Mouse (Mus musculus) lung, postnatal 25 days (tissue): ENCODE data around the gene Faxc.

Experiments used
- DNase-seq: peaks from one replicate; pipeline ENCODE4 v3.0.0; 2022; ENCODE audit warnings: low spot score

Gene Faxc

DNA sequence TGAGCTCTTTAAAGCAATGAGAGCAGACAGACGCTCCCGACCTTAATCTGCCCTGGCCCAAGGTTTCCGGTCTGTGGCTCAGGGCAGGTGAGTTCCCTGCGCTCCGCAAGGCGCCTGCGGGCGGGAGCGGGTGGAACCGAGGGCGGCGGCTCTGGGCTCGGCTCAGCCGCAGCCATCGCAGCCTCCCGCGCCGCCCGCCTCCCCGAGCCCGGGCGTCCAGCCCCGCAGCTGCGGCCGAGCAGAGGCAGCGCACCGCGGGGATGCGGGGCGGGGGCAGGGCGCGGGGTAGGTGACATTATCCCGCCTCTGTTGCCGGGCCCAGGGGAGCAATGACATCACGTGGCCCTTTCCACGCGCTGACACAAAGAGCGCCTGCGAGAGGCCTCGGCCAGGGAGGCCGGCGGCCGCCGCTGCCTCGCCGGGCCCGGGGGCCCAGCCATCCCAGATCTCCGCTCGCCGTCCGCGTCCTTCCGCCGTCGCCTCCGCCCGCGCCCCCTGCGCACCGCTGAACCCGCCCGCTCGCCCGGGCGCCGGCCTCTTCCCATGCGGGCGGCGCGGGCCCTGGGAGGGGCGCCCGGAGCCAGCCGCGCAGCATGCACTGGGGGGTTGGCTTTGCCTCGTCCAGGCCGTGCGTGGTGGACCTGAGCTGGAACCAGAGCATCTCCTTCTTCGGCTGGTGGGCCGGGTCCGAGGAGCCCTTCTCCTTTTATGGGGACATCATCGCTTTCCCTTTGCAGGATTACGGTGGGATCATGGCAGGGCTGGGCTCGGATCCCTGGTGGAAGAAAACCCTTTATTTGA is at the start of gene Faxc:
TSS of gene Faxc (plus strand) at position 359 of the 801 bp plus-strand sequence.
- DNase-seq, result peak; percentile 7

- DNase-seq, result no peak
Observed at GRCm38 (mm10) chr4:21882806-21883205, 48.3 kb upstream of the Faxc start.

DNA sequence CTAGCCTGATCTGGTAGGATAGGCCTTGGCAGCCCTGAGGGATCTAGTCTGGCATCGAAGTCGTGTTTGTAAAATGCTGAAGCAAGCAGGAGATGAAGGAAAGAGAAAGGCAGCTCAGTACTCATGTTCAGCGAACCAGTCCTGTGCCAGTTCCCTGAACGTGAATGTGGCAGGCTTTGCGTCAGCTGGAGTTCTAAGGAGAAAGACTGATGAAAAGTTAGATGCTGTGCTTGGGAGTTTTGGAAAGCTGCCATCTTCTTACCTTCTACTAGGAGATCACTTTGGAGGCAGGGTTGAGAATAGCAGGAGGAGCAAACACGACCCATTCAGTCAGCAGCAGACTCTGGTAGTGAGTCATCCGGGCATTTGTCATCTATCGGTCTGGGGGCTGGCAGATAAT is 45.3 kb upstream of the Faxc start:
- no peak for DNase-seq

GRCm38 (mm10) chr4:21931772-21932630 is 872 bp downstream of the Faxc start:
- DNase-seq, result no peak

GRCm38 (mm10) chr4:21935378-21935777 is 4.2 kb downstream of the Faxc start:
- DNase-seq, result no peak

DNA sequence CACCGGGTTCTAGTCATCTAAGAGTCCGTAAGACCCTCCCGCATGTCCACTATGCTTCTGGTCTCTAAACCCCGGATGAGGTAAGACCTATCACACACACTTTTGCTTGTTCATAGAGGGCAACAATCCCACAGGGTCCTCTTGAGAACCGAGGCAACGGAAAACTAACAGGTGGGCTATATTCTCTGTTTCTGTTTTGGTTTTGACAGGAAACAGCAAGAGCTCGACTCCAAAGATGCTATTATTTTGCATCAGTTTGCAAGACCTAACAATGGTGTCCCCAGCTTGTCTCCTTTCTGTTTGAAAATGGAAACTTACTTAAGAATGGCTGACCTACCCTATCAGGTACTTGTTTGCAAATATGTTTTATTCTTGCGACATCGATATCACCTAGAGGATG is 5.3 kb downstream of the Faxc start:
- no peak for DNase-seq

DNA sequence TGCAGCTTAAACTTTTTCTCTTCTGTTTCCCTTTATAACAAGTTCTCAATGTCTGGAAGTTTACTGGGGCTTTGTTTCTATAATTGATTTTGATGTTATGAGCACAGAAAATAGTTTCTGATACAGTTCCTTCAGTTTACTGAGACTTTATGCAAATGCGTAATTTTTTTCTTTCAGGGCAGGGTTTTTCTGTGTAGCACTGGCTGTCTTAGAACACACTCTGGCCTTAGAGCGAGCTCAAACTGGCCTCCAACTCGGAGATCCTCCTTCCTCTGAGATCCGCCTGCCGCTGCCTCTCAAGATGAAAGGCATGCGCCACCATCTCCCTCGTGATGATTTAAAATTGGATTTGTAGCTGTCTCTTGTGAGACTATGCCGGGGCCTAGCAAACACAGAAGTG is 6.8 kb downstream of the Faxc start:
- DNase-seq, result no peak

DNA sequence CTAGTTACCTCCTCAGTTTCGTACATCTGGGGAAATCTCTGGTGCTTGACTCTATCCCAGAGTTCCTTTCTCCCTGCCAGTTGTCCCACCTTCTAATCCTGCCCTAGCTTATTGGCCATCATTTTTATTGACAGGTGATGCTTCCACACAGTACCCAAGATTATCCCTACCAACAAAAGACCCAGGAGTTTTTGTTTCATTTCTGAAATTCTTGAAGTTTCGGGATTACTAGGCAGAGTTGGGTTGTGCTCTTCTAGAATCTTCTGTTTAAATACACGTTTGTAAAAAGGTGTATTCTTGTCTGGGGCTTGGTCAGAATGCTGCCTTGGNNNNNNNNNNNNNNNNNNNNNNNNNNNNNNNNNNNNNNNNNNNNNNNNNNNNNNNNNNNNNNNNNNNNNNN is 13.5 kb downstream of the Faxc start:
- no peak for DNase-seq

- no peak for DNase-seq
Observed at GRCm38 (mm10) chr4:21951444-21951843, 20.3 kb downstream of the Faxc start.

- DNase-seq, result no peak
Observed at GRCm38 (mm10) chr4:21952255-21952654, 21.1 kb downstream of the Faxc start.

DNA sequence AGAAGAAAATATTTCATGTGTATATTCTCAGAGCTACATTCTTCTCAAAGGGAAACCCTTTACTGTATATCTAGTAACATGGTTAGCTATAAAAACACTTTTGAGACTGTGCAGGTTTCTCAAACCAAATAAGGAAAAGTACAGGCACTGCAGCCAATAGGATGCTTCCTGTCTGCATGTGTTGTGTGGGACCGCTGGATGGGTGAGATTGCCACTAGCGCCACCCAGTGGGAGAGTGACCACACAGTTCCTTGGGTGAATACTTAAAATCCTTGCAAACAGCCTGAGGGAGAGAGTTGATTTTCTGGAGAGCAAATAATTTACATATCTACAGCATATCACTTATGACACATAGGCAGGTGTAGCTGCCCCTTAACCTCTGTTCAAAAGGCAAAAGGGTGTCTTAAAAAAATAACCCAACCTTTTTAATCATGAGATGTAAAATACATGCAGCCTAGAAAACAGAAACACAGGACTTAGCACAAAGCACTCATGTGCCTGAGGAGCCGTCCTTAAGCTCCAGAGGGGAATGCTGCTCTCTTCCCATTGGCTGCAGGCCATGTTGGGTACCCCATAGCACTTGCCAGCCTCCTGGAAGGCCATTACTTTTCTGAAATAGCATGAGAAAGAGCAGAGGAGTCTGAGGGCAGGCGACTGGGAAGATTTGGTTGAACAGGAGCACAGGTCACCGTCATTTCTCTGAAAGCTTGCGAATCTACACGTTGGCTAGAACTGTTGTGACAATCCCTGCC is 26.6 kb downstream of the Faxc start:
- peak; percentile 14 for DNase-seq

DNA sequence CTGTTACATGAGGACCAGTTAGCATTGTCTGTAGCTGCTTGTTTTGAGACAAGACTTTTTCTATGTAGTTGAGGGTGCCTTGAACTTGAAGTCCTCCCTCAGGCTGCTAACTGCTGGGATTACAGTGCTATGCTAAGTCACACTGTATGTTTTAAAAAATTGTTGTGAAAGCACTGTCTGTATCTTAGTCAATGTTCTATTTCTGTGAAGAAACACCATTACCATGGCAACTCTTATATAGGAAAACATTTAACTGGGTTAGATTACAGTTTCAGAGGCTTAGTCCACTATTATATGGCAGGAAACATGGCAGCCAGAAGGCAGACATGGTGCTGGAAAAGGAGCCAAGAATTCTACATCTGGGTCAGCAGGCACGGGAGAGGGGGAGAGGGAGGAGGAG is 40.8 kb downstream of the Faxc start:
- no peak for DNase-seq

DNA sequence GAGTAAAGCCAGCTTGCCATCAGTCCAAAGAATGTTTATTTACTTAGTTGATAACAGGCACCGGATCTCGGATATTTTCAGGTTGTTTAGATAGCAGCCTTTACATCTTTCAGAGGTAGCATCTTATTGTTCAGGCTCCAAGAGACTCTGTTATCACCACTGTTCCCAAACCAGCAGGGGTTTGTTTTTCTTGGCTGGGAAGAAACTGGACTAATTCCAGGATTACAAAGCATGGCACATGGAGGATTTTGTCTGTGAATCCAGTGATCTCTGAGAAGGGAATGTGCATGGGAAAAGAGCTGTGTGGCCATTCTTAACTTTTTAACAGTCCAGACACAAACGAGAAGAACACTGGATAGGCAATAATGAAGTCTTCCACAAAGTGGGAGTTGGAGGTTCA is 43.0 kb downstream of the Faxc start:
- no peak for DNase-seq

DNA sequence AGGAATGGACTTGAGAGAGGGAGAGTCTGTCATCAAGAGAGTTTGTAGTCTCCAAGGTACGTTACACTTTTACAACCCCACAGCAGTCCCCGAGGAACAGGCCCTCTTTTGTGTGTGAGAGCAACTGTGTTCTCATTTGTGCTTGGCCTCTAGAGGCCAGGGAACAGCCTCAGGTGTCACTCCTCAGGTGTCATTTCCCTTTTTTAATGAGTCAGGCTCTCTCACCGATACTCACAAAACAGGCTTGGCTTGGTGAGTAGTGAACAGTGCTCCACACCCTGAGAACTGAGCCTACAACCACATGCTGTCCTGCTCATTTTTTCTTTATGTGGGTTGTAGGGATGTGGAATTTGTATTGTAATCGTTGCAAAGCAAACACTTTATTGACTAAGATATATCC is 49.3 kb downstream of the Faxc start:
- no peak for DNase-seq

DNA sequence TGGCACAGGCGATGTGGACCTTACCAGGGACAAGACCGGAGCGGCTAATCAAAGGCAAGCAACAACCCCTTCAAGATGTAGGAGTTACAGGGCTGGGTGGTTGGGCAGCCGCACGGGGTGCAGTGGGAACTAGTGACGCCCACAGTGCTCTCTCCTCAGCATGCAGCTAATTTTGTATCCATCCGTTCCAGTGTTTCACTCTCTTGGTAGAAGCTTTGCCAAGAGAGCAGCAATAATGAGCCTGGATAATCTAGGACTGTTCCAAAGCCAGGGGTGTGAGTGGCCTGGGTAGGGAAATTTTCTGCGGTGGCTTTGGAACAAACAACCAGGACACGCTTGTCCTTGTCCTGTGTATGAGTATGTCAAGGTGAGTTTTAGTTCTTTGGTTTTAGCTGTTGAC is 51.3 kb downstream of the Faxc start:
- DNase-seq, result no peak

GRCm38 (mm10) chr4:21986857-21987256 is 55.7 kb downstream of the Faxc start:
- DNase-seq, result no peak

- DNase-seq, result no peak
Observed at GRCm38 (mm10) chr4:21987460-21987859, 56.3 kb downstream of the Faxc start.

DNA sequence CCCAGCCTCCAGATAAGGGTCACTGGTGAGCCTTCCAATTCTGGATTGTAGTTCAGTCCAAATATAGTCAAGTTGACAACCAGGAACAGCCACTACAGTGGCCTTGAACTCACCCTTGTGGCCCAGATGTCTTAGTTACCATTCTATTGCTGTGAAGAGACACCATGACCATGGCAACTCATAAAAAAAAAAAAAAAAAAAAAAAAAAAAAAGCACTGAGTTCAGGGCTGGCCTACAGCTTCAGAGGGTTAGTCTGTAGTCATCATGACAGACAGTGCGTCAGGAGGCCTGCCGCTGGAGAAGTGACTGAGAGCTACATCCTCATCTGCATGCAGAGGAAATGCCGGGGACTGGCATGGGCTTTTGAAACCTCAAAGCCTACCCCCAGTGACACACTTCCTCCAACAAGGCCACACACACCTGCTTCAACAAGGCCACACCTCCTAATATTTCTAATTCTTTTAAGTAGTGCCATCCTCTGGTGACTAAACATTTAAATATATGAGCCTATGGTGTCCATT is 58.5 kb downstream of the Faxc start:
- DNase-seq, result no peak

DNA sequence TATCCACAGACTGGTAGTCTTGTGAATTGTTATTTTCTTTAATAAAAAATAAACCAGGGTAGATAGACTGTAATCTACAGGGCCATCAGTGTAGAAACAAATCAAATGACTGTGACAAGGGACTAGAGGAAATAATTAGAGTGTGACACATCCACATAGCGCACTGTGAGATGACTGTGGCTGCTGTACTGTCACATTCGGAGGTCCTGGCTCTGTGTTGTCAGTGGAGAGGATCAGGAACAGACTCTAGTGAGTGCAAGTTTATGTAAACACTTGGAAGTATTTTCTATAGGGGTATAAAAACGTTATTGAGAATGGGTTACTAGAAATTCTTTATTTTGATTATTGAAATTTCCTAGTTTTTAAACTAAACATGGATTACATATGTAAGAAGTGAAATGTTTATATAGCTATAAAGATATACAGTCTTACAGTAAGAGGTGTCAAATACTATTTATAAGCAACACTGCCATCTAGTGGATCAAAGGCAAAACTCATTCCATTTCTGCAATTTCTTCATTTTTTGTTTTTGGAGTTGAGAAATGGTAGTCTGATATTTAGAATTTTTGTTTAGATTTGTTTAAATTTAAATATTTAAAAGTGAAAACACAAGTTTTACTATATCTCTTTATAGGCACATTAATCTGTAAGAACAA is 59.6 kb downstream of the Faxc start:
- DNase-seq, result no peak

GRCm38 (mm10) chr4:22017656-22018379 is 86.7 kb downstream of the Faxc start:
- DNase-seq, result peak; percentile 10

GRCm38 (mm10) chr4:22018414-22018813 is 87.3 kb downstream of the Faxc start:
- no peak for DNase-seq
